In the genomic region with DNA sequence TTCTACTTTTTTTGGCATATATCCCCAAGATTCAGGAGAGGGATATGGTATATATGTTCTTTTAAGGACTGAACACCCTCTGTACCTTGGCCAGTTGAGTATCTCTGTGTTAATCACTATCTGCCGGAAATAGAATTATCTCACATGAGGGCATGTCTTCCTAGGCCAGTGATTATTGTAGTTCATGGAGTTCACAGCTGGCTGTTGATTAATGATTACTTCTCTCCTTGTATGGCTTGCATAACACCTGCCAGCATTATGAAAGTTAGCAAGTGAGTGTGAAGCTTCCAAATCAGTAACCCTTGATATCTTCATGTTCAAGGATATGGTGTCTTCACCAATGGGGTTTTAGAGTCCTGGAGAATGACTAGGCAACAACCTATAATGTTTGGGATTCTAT, we compare ENCODE assay signal across 17 mouse cellular contexts.
"Had no signal": no experiment of that assay in that cellular context is flagged by ENCODE, and none has a peak within 500 bp of the region (broad histone marks: within the 10 kb centered on the region; RNA-seq: fewer than 3 reads in every experiment).

No protein-coding gene starts in this region.

- H3K9me3 ChIP-seq: lung, embryonic 15.5 days; midbrain, embryonic 13.5 days; midbrain, embryonic 15.5 days; neural tube, embryonic 12.5 days; stomach, embryonic 15.5 days had no signal

- H3K4me3 ChIP-seq: lung, embryonic 15.5 days; megakaryocyte, embryonic 14.5 days; midbrain, embryonic 13.5 days; midbrain, embryonic 15.5 days; neural tube, embryonic 12.5 days; stomach, embryonic 15.5 days had no signal

- DNase-seq: lung, adult 2 months; lung, postnatal 14 days; lung, postnatal 36 days; right cerebral cortex, postnatal 14 days; thymus, adult 2 months; thymus, postnatal 25 days; thymus, postnatal 4 days had no signal

- H3K27ac ChIP-seq: lung, embryonic 15.5 days; macrophage; midbrain, embryonic 13.5 days; midbrain, embryonic 15.5 days; neural tube, embryonic 12.5 days; stomach, embryonic 15.5 days; stomach, postnatal 0 days had no signal

- H3K4me2 ChIP-seq: lung, embryonic 15.5 days; midbrain, embryonic 11.5 days; midbrain, embryonic 13.5 days; midbrain, embryonic 15.5 days; neural tube, embryonic 12.5 days; stomach, embryonic 15.5 days had no signal

- H3K36me3 ChIP-seq: lung, embryonic 15.5 days; midbrain, embryonic 13.5 days; midbrain, embryonic 15.5 days; neural tube, embryonic 12.5 days; stomach, embryonic 15.5 days had no signal

- ATAC-seq: lung, postnatal 0 days; midbrain, embryonic 13.5 days; midbrain, embryonic 15.5 days had no signal

- H3K27me3 ChIP-seq: lung, embryonic 15.5 days; megakaryocyte, embryonic 14.5 days; midbrain, embryonic 13.5 days; midbrain, embryonic 15.5 days; neural tube, embryonic 12.5 days; stomach, embryonic 15.5 days had no signal

- H3K9ac ChIP-seq: lung, embryonic 15.5 days; midbrain, embryonic 13.5 days; midbrain, embryonic 15.5 days; neural tube, embryonic 12.5 days; stomach, embryonic 15.5 days had no signal

- H3K4me1 ChIP-seq: lung, embryonic 15.5 days; megakaryocyte, embryonic 14.5 days; midbrain, embryonic 13.5 days; midbrain, embryonic 15.5 days; neural tube, embryonic 12.5 days; stomach, embryonic 15.5 days had no signal
